Mouse (Mus musculus) CD4-positive, CD25-positive, alpha-beta regulatory T cell, adult 4 months (primary cell): ENCODE data around the gene Vmn2r90. TPM values are rescaled to one million over a fixed set of nuclear protein-coding genes. Genes with fewer than 3 reads are reported as not detected.
"Not testable (repeated sequence)": the region's sequence is repeated elsewhere in the genome, so short reads cannot be mapped to it uniquely, and the experiment has no call there.

ENCODE experiments used
- ATAC-seq: one replicate; pipeline ENCODE4 v1.8.0; 2017
- polyA plus RNA-seq, 2 experiments: library from polyadenylated mRNA; unstranded; fragments of 100-300 nt; shearing (Covaris generic); gene quantifications; one replicate each; pipeline ENCODE4 v1.2.1; 2017

Vmn2r90 gene
- polyA plus RNA-seq = under 1 TPM in 1 of 2 experiments, not detected in 1; 0.12 TPM

DNA sequence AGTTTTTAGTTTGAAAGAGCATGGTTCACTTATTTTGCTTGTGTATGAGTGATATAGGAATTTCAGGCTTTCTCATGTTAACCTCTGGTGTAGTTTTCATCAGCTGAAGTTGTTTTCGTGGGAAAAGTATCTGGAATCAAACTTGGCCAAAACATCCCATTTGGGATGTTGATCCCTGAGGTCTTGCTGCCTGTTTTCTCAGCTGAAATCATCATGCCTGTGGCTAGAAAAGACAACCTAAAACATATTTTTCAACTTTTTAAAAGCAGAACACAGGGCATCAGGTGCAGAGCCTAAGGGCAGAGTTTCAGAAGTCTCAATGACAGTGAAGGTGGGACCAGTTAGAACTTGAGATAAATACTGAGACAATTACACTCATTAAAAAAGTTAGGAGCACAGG is at the start of gene Vmn2r90:
TSS of gene Vmn2r90 (plus strand) at position 301 of the 400 bp plus-strand sequence.
- no peak for ATAC-seq

- no peak for ATAC-seq
Measured at GRCm38 (mm10) chr17:17654997-17655828, 48.3 kb upstream of the Vmn2r90 start.

- no peak for ATAC-seq
Measured at GRCm38 (mm10) chr17:17655829-17656176, 47.7 kb upstream of the Vmn2r90 start.

DNA sequence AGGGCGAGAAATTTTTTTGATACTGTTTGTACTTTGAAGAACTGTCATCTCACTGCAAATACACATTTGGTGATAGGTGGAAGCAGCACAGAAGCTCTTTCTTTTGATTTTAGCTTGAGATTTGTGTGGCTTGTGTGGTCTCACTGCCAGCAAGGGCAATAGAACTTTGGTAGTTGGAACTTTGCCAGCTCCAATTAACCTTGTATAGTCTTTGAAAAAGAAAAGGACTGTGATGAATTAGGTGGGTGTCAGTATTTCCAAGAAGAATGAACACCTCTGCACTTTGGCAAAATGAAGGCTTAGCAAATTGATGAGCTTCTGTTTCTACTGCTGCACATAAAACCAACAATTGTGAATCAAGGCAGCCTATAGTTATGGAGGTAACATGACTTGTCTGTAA is 24.8 kb upstream of the Vmn2r90 start:
- no peak for ATAC-seq

DNA sequence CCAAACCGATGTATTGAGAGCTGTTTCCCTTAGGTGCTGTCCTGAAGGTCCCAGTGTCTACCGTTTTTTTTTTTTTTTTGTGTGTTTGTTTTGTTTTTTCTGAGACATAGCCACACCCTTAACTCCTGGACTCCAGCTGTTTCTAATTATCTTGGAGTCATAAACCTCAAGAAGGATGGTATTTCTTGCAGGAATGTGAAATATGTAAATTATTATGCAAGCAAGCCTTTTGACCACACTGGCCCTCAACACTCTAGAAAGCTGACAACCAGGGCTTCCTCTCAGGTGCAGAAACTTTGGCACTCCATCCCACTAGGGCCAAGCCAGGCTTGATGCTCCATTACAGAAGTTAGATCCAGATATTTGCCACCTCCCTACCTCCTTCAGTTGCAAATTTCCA is 12.9 kb upstream of the Vmn2r90 start:
- no peak for ATAC-seq

DNA sequence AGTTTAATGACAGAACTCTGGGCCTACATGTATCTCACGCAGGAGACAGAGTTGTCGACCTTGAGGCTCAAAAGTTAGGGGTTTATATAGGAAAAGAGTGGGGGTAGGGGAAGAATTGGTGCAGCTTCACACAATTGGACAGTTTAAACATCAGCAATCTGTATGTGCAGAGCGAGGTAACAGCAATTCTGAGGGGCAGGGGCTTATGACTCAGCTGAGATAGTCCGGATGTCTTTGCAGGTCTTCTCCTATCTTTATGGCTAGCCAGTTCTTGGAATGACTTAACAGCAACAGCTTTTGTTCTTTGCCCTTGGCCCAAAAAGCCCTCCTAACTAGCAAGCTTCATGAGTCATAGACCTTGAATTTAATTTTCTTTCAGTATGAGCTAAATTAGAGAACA is 28.8 kb downstream of the Vmn2r90 start:
- not testable (repeated sequence) for ATAC-seq

DNA sequence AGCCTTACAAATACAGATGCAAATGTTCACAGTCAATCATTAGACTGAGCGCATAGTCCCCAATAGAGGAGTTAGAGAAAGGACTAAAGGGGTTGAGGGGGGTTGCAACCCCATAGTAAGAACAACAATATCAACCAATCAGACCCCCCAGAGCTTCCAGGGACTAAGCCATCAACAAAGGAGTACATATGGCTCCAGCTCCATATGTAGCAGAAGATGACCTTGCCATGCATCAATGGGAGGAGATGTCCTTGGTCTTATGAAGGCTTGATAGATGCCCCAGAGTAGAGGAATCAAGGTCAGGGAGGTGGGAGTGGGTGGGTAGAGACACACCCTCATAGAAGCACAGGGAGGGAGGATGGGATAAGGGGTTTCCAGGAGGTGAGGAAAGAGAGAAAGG is 35.1 kb downstream of the Vmn2r90 start:
- ATAC-seq = no peak

DNA sequence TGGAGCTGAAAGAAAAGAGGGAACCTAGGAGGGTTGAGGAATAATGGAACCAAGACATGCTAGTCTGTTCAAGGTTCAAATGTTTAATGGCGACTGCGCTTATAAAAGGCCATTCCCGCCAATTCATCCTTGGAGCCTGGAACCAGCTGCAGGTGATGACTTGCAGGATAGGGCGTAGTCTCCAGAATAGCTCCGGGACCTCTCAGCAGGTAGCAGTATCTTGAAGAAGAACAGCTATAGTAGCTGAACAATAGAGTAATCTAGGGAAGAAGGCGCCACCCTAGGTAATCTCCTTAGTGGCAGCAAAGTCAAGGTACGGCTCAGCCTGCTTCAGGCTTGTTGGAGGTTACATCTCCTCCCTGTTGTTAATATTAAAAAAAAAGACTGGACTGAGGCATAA is 35.8 kb downstream of the Vmn2r90 start:
- not testable (repeated sequence) for ATAC-seq

GRCm38 (mm10) chr17:17739936-17740335 is 36.4 kb downstream of the Vmn2r90 start:
- ATAC-seq = not testable (repeated sequence)

DNA sequence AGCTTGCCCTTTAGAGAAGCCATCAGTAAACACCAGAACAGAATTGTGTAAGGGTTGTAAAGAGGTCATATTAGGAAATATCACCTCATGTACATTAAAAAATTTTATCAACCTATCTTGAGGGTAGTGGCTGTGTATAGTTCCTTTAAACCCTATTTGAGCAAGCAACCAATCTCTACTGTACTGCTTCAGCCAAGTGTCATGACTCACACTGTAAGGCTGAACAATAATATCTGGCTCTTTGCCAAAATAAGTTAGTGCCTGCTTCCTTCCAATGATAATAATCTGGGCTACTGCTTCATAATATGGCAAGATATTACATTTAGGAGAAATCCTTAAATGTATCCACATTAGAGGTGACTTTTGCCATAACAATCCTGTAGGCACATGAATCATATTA is 38.0 kb downstream of the Vmn2r90 start:
- not testable (repeated sequence) for ATAC-seq

GRCm38 (mm10) chr17:17749371-17749770 is 45.8 kb downstream of the Vmn2r90 start:
- ATAC-seq = peak; percentile 91

- ATAC-seq = no peak
Measured at GRCm38 (mm10) chr17:17762614-17763293, 59.2 kb downstream of the Vmn2r90 start.

- ATAC-seq = no peak
Measured at GRCm38 (mm10) chr17:17764206-17764605, 60.7 kb downstream of the Vmn2r90 start.

DNA sequence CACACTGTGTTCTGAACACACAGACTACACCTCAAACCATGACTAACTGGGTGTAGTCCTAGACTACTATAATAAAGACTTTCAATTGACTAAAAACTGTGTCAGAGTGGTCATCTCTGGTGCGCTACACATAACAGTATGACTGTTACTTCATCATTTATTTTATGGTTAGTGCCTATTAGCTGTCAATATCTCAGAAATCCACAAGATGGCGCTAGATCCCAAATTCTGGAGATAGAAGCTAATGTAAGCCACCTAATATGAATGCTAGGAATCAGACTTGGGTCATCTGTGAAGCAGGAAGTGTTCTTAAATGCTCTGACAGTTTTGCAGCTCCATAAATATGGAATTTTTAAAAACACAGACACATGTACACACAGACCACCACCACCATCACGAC is 62.9 kb downstream of the Vmn2r90 start:
- ATAC-seq = peak; percentile 96

Other genes with a start within 250 kb of the Vmn2r90 start
- gene Lnpep, start 78.7 kb upstream of the Vmn2r90 start, polyA plus RNA-seq = 10 to 100 TPM; 31.8 to 33.9 TPM
- 1 to 10 TPM; 5.8 to 6.1 TPM for gene Spaca6, start 123.4 kb downstream of the Vmn2r90 start, polyA plus RNA-seq
- gene Has1, start 151.5 kb downstream of the Vmn2r90 start, polyA plus RNA-seq = not detected
- not detected for gene Fpr1, start 180.2 kb downstream of the Vmn2r90 start, polyA plus RNA-seq
- gene Fpr2, start 184.1 kb downstream of the Vmn2r90 start, polyA plus RNA-seq = under 1 TPM in 1 of 2 experiments, not detected in 1; 0.62 TPM
- gene Fpr3, start 184.1 kb downstream of the Vmn2r90 start, polyA plus RNA-seq = not detected